Mouse (Mus musculus): ENCODE results near the gene 8030474K03Rik.

GRCm38 (mm10) chrX:101764621-101765020, 29.8 kb upstream of the 8030474K03Rik start:
- TF ChIP-seq POLR2A (IDR thresholded peaks at IDR 0.05; ENCODE audit: low read depth, low read length) = no peak
- TF ChIP-seq CTCF (conservative IDR thresholded peaks at IDR 0.05; ENCODE audit: insufficient read depth, insufficient read length, low read depth, low read length) = no peak

All from kidney, adult 2 months (tissue).